Mouse (Mus musculus) left cerebral cortex, adult 11 months (tissue): ENCODE results near the gene Tmem254a.
"Not testable (repeated sequence)": the region's sequence is repeated elsewhere in the genome, so short reads cannot be mapped to it uniquely, and the experiment has no call there.

Experiments
- DNase-seq: peaks from one replicate; pipeline ENCODE4 v3.0.0; 2022; ENCODE audit warnings: low spot score

Gene Tmem254a

GRCm38 (mm10) chr14:25927562-25927881 lies at the start of gene Tmem254a:
Gene Tmem254a, minus strand, starts transcription at chr14:25927672.
- not testable (repeated sequence) for DNase-seq

- DNase-seq, result not testable (repeated sequence)
Observed at GRCm38 (mm10) chr14:25957861-25958260, 30.4 kb upstream of the Tmem254a start.

- DNase-seq, result not testable (repeated sequence)
Observed at GRCm38 (mm10) chr14:25938004-25938403, 10.5 kb upstream of the Tmem254a start, which contains the start of gene Cphx1. Gene Cphx1, plus strand, starts transcription at chr14:25938304.

- DNase-seq, result not testable (repeated sequence)
Observed at GRCm38 (mm10) chr14:25936867-25937630, 9.6 kb upstream of the Tmem254a start.

DNA sequence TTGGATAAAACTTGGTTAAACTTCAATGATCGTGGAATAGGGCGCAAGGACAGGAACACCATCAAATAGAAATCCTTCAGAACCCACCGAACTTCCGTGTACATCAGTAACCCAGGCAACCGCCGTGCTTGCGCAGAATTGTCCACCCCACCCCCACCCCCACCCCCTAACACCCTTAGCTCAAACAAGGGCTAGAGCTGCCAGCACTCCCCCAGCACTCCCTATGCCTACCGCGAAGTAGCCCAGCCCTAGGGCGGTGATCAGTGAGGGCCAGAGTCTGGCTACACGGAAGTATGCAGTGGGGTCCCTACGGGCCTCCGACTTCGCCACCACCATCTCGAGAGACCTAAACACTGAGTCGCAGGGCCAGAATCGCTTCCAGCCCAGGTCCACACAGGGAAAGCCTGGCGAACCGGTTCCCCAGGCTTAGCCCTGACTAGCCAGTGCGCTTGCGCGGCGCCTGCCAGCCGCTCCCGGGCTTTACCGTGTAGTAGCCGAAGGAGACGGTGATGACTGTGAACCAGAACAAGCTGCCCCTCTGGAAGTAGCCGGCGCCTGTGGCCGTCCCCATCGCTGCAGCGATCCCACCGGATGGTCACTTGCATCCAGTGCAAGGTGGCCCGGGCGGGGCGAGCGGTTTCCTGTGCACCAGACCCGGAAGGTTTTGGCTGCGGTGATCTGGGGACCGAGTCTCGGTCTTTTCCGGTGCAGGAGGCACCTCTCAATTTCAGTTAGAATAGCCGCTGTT lies 484 bp downstream of the Tmem254a start:
- not testable (repeated sequence) for DNase-seq

- not testable (repeated sequence) for DNase-seq
Observed at GRCm38 (mm10) chr14:25918427-25919170, 8.9 kb downstream of the Tmem254a start.

DNA sequence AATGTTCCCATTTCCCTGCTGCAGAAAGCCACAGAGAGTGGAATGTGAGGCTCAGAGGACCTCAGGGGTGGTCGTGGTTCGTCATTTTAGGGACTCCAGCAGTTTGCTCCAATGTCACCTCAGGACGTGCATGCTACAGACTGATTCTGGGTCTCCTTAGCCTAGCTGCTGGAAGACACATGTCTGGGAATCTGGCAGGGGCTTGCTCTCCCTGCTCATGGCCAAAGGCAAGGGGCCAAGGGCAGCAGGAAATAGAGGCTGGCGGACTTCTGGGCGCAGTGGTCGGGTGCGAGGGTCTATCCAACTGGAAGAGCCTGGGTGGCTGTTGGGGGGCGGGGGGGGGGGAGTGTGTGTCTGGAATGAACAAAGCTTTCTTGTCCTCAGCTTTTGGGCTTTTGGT lies 18.5 kb downstream of the Tmem254a start:
- not testable (repeated sequence) for DNase-seq

- not testable (repeated sequence) for DNase-seq
Observed at GRCm38 (mm10) chr14:25907272-25907671, 20.2 kb downstream of the Tmem254a start.

- DNase-seq, result not testable (repeated sequence)
Observed at GRCm38 (mm10) chr14:25905243-25905642, 22.2 kb downstream of the Tmem254a start.

GRCm38 (mm10) chr14:25903000-25903399 lies 24.5 kb downstream of the Tmem254a start, which contains the start of gene Plac9a:
Gene Plac9a, minus strand, starts transcription at chr14:25903100.
- DNase-seq, result not testable (repeated sequence)

DNA sequence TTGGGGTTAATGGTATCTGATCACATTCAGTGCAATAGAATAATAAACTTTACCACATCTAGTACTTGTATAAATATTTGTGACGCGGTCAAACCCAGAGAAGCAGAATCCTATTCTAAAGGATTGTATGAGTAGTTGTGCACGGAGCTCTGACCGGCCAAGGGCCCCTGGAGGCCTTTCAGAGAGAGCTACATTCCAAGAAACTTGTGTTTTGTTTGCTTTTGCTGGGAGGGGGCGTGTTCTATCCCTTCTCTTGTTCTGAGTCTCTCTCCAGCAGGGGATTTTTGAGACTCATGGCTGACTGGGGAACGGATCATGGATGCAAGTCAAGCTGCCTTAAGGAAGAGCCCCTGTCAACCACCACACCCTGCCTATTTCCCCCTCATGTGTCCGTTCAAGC lies 31.8 kb downstream of the Tmem254a start:
- DNase-seq, result not testable (repeated sequence)

GRCm38 (mm10) chr14:25894566-25894965 lies 32.9 kb downstream of the Tmem254a start:
- DNase-seq, result not testable (repeated sequence)

DNA sequence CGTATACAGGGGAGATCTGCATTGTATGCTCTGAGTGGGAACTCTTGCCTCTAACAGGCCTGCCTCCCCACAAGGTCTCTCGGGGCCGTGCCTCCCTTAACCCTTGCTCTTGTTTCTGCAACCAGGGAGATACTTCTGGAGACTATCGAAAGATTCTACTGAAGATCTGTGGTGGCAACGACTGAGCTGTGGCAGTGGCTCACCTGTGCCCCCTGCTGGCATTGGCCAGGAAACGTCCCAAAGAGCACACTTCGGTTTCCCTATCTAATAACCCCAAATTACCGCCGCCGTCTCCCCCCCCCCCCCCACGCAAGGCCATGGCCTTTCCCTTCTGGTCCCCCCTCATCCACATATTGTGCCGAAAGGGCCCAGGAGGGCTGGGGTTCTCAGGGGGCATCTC lies 41.6 kb downstream of the Tmem254a start:
- DNase-seq, result not testable (repeated sequence)

DNA sequence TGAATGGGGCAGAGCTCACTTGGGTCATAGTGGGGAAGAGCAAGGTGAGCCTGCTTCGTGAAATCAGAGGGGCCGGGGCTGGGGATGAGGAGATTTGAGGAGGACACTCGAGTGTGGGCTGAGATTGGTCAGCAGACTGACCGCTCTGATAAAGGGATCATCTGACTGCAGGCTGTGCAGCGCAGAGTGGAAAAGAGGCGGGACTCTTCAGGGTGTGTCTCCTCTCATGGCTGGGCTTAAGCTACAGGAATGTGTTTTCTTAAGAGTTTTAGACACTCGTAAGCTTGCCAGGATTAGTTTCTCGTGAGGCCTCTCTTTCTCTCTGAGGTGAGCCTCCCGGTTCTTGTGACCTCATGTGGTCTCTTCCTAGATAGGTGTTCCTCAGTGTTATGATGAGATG lies 45.7 kb downstream of the Tmem254a start:
- not testable (repeated sequence) for DNase-seq

DNA sequence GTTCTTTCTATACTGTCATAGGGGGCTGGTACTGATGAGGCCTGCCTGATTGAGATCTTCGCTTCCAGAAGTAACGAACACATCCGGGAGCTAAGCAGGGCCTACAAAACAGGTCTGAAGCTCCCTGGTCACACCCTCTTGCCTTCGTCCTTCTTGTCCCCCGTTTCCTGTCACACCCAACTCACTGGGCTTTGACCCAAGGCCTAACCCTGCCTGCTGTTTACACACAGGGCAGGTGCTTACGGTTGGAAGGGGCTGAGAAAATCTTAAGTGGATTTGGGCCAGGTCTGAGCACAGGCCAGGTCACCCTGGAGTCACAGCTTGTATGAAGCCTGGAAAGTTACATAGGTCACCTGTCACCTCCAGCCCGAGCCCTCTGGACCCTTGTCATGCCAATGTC lies 50.8 kb downstream of the Tmem254a start:
- not testable (repeated sequence) for DNase-seq
